Mouse (Mus musculus) hindbrain, embryonic 15.5 days (tissue): ENCODE data around the gene Abcg8. TPM values are rescaled to one million over a fixed set of nuclear protein-coding genes. Genes with fewer than 3 reads are reported as not detected.

Experiments
- ATAC-seq: fragments of 200-750 bp; cut with Nextera tagmentation; 2 replicates; pipeline ENCODE4 v1.8.0; 2017; ENCODE audit warnings: low read depth, moderate number of reproducible peaks, moderate TSS enrichment; ENCODE audit not compliant: low FRiP score
- H3K27ac ChIP-seq: fragments of 300-500 bp; sonication (generic); replicated peaks from 2 replicates; pipeline ENCODE4 v1.5.1; 2015; ENCODE audit warnings: mild to moderate bottlenecking, inconsistent platforms
- H3K27me3 ChIP-seq: fragments of 300-500 bp; sonication (generic); 2 replicates; pipeline ENCODE4 v1.6.1; 2015; ENCODE audit warnings: control low read depth, inconsistent platforms
- H3K36me3 ChIP-seq: fragments of 300-500 bp; sonication (generic); 2 replicates; pipeline ENCODE4 v1.6.1; 2015; ENCODE audit warnings: control low read depth, inconsistent platforms
- H3K4me1 ChIP-seq: fragments of 300-500 bp; sonication (generic); replicated peaks from 2 replicates; pipeline ENCODE4 v1.6.1; 2015; ENCODE audit warnings: control low read depth, inconsistent platforms
- H3K4me2 ChIP-seq: fragments of 300-500 bp; sonication (generic); 2 replicates; pipeline ENCODE4 v1.6.1; 2015; ENCODE audit warnings: moderate library complexity, mild to moderate bottlenecking, inconsistent platforms
- H3K4me3 ChIP-seq: fragments of 300-500 bp; sonication (generic); 2 replicates; pipeline ENCODE4 v1.5.1; 2015; ENCODE audit warnings: mild to moderate bottlenecking, inconsistent platforms
- H3K9ac ChIP-seq: fragments of 300-500 bp; sonication (generic); 2 replicates; pipeline ENCODE4 v1.6.1; 2015; ENCODE audit warnings: inconsistent platforms
- H3K9me3 ChIP-seq: fragments of 300-500 bp; sonication (generic); 2 replicates; pipeline ENCODE4 v1.6.1; 2016; ENCODE audit warnings: control low read depth, inconsistent platforms
- WGBS: fragments of 180-500 bp; shearing (Covaris S2); methylation state at CpG from one replicate; pipeline ENCODE4 v1.1.7; 2015; 5-methylcytosine and 5-hydroxymethylcytosine counted together
- polyA plus RNA-seq: library from polyadenylated mRNA; unstranded; fragments of >200 nt; fragmentation: Nextera tagmentation; extraction: Ambion mirVana; gene quantifications from 2 replicates; pipeline ENCODE4 v1.2.1, GENCODE M21; 2015

Gene Abcg8
- polyA plus RNA-seq, 1 experiment from 2014 or later: 0.13 TPM

DNA sequence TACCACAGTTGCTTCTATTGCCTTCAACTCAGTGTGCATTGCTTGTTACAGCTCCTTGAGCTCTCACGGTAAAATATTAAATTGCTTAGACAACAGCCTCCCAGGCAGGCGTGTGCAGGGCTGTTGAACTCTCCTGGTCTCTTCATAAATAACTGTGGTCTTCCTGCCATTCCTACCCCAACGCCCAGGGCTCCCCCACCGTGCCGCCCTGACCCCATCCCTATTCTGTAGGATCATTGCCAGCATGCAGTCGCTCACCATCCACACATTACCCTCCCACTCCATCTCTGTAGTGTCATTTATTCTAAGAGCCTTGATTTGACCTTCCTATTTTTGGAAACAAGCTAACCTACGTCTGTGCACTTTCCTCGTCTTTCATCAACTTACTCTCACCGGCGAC lies 11.0 kb upstream of the Abcg8 start:
- H3K27me3 ChIP-seq: no peaks in the 10 kb centered on the region
- no peak for ATAC-seq
- H3K4me3 ChIP-seq: no peak overlapping the region
- H3K9me3 ChIP-seq: no peaks in the 10 kb centered on the region
- 40% methylated on average over 10 of the region's 10 CpGs for WGBS
- H3K36me3 ChIP-seq: no peaks in the 10 kb centered on the region
- H3K27ac ChIP-seq: no peak overlapping the region
- H3K4me1 ChIP-seq: peaks cover 5% of the 10 kb centered on the region
- no peak overlapping the region for H3K4me2 ChIP-seq
- no peak overlapping the region for H3K9ac ChIP-seq

DNA sequence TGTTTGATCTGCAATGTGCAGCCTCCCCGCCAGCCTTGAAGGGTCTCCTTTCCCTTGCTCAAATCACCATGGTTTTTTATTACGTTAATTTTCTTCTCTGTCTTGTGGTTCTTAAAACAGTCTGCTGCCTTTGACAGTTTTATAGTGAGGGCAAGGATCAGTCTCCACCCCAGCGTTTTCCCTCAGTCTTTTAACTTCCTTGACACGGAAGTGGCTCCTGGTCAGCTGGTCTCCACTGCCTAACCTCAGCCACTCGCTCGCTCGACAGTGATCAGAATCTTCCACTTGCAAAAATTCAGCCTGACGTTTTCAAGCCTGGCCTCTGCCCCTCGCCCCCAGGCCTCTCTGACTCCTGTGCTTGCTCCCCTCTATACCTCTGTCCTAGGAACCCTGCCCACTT lies 10.4 kb upstream of the Abcg8 start:
- H3K9me3 ChIP-seq: no peaks in the 10 kb centered on the region
- no peak overlapping the region for H3K9ac ChIP-seq
- H3K4me3 ChIP-seq: no peak overlapping the region
- WGBS: 38% methylated on average over 9 of the region's 9 CpGs
- no peaks in the 10 kb centered on the region for H3K36me3 ChIP-seq
- no peak for ATAC-seq
- no peak overlapping the region for H3K4me2 ChIP-seq
- no peak overlapping the region for H3K27ac ChIP-seq
- H3K4me1 ChIP-seq: peaks cover 5% of the 10 kb centered on the region
- H3K27me3 ChIP-seq: no peaks in the 10 kb centered on the region

DNA sequence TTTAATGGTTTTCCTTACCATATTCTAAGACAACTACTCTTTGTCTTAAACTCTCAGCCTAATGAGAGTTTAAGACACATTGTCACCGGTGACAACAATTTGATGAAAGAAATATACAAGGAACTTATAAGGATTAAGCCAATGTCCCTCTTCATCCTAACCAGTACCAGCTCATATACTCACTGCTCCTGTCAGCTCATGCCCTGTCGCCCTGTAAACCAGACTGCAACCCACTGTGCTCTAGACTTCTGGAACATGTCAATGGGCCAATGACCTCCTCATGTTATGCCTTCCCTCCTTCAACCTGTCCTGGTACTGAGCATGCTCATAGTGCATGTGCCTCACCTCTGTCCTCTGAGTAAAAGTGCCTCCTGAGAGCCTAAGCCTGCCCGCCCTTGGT lies 8.3 kb upstream of the Abcg8 start:
- no peak overlapping the region for H3K9ac ChIP-seq
- H3K4me2 ChIP-seq: no peak overlapping the region
- no peak overlapping the region for H3K27ac ChIP-seq
- peaks cover 5% of the 10 kb centered on the region for H3K4me1 ChIP-seq
- WGBS: 95% methylated on average over 3 of the region's 3 CpGs
- H3K36me3 ChIP-seq: no peaks in the 10 kb centered on the region
- H3K4me3 ChIP-seq: no peak overlapping the region
- no peaks in the 10 kb centered on the region for H3K9me3 ChIP-seq
- no peak for ATAC-seq
- H3K27me3 ChIP-seq: no peaks in the 10 kb centered on the region

DNA sequence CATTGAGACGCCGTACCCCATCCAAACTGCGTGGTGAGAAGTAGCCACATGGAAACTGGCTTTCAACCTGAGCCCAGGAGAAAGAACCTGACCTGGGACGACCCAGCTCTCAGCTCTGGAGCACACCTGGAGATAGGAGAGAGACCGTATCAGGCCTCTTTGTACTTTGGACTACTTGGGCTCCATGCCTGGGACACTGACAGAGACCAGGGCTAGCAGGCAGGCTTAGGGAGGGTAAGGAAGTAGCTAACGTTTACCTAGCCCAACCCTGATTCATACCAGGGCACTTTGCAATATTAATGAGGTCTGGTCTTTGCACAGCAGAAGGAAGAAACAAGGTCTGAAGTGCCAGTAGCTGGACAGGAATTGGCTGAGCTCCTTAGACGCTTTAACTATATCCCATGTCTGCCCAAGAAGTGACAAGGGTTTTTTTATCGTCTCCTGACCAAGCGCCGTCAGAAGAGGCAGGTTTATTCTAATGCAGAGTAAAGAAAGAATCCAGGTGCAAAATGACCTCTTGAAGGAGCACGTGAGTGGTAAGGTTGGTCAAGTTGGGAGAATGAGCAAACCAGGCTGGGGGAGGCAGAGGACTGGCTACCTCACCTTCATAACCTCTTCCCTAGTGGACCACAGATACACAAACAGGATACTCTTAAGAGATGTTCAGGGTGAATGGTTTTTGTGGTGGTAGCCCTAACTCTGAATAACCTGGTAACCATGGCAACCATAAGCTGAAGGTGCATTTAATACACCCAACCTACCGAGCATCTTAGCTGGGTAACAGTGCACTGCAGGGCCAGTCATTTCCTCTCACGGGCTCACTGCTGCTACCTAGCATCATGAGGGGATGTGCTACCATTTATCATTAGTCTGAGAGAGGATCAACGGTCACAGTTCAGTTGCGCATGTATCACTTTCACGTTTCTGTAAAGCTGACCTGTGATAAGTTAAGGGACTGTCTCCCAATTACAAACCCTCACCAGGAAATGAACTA lies 3.4 kb upstream of the Abcg8 start:
- H3K4me3 ChIP-seq: no peak overlapping the region
- peaks cover 6% of the 10 kb centered on the region; the same call in 1 of the 2 replicates for H3K27me3 ChIP-seq
- no peak overlapping the region for H3K27ac ChIP-seq
- no peaks in the 10 kb centered on the region for H3K9me3 ChIP-seq
- no peak for ATAC-seq
- H3K4me2 ChIP-seq: no peak overlapping the region
- H3K4me1 ChIP-seq: peaks cover 7% of the 10 kb centered on the region; the same call in 1 of the 2 replicates
- no peaks in the 10 kb centered on the region for H3K36me3 ChIP-seq
- no peak overlapping the region for H3K9ac ChIP-seq
- WGBS: 77% methylated on average over 16 of the region's 16 CpGs

DNA sequence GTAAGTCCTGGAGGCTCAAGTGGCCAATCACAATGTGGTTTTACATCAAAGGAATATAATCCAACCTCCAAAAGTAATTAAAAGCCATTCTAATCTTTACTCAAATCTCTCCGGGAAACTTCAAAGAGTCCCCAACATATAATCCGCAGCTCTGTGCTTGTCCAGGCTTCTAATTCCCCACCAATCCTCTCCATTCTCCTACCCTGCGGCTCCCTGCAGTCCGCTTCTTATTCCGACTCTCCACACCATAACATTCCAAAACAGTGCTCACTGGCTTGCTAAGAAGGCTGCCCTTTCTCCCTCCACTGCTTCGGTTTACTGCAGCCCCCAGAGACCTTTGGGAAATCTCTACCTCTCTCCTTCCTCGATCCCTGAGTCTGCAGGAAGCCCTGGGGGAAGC lies 2.1 kb upstream of the Abcg8 start:
- no peaks in the 10 kb centered on the region for H3K36me3 ChIP-seq
- no peak for ATAC-seq
- H3K4me2 ChIP-seq: no peak overlapping the region
- peaks cover 7% of the 10 kb centered on the region; the same call in 1 of the 2 replicates for H3K4me1 ChIP-seq
- 51% methylated on average over 7 of the region's 7 CpGs for WGBS
- H3K27ac ChIP-seq: no peak overlapping the region
- no peak overlapping the region for H3K4me3 ChIP-seq
- H3K9me3 ChIP-seq: no peaks in the 10 kb centered on the region
- H3K9ac ChIP-seq: no peak overlapping the region
- peaks cover 6% of the 10 kb centered on the region; the same call in 1 of the 2 replicates for H3K27me3 ChIP-seq

DNA sequence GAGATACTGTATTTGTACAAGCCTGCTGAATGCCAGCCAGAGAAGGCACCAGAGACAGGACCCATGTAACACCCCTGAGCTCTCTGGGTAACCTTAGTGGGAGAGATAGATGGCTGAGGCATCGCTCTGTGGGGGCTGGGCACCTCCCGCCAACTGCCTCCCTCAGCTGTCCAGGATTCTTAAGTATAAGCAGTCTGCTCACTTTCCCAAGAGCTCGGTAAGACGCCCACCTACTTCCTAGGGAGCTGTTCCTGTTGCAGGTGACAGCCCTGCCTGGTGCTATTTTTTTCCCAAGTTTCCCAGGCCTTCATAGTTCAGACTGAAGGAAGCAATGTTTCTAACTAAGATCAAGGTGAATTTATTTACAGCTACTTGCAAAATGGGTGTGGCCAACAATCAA lies 898 bp upstream of the Abcg8 start:
- 83% methylated on average over 4 of the region's 4 CpGs for whole genome bisulfite sequencing

DNA sequence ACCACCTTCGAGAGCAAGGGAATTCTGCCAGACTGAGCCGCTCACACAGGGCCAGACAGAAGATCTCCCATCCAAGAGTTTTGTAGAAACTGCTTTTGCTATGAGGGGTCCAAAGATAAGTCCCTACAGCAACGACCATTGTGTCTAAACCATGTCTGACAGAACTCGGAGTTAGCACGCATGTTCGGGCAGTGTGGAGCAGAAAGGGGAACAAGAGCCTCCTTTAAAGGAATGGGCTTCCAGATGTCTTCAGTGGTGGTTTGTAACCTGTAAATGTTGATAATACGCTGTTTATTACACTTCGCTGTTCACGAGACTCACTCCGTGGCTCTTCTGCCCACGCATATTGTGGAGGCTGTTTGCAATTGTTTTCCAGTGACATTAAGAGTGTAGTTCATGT lies 1.5 kb downstream of the Abcg8 start:
- no peak overlapping the region for H3K9ac ChIP-seq
- no peak overlapping the region for H3K27ac ChIP-seq
- 90% methylated on average over 11 of the region's 11 CpGs for WGBS
- H3K9me3 ChIP-seq: no peaks in the 10 kb centered on the region
- no peaks in the 10 kb centered on the region for H3K36me3 ChIP-seq
- peaks cover 7% of the 10 kb centered on the region; the same call in 1 of the 2 replicates for H3K4me1 ChIP-seq
- no peak overlapping the region for H3K4me2 ChIP-seq
- ATAC-seq: no peak
- peaks cover 6% of the 10 kb centered on the region; the same call in 1 of the 2 replicates for H3K27me3 ChIP-seq
- no peak overlapping the region for H3K4me3 ChIP-seq

More for the DNA sequence above, 898 bp upstream of the Abcg8 start:
- Histone ChIP-seq H3K27ac (no peak overlapping the region), H3K4me1 (peaks cover 7% of the 10 kb centered on the region; the same call in 1 of the 2 replicates), H3K9me3 (no peaks in the 10 kb centered on the region), H3K36me3 (no peaks in the 10 kb centered on the region), H3K4me3 (no peak overlapping the region), H3K4me2 (peak overlapping the region; percentile 58; the same call in 1 of the 2 replicates), H3K9ac (no peak overlapping the region), H3K27me3 (peaks cover 6% of the 10 kb centered on the region; the same call in 1 of the 2 replicates)
- no peak for ATAC-seq

DNA sequence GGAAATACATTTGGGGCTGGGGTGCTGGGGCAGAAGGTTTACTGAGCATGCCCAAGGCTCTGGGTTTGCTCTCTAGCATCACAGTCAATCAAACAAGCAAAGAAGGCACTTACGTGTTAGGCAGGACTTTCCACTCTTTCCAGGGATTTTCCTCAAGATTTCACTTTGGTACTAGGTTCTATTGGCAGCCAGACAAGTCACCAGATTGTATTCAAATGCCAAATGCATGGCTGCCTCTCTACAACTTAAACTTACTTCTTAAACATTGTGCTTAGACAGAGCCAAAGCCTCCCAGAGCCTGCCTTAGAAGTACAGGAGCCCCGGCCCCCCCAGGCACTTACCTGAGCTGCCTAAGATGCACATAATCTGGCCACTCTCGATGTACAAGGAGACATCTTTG lies 5.6 kb downstream of the Abcg8 start:
- ATAC-seq: no peak
- Histone ChIP-seq H3K36me3 (no peaks in the 10 kb centered on the region), H3K9me3 (no peaks in the 10 kb centered on the region), H3K4me3 (no peak overlapping the region), H3K9ac (no peak overlapping the region), H3K27ac (no peak overlapping the region), H3K4me2 (no peak overlapping the region), H3K27me3 (no peaks in the 10 kb centered on the region), H3K4me1 (no peaks in the 10 kb centered on the region)
- 74% methylated on average over 3 of the region's 3 CpGs for WGBS

DNA sequence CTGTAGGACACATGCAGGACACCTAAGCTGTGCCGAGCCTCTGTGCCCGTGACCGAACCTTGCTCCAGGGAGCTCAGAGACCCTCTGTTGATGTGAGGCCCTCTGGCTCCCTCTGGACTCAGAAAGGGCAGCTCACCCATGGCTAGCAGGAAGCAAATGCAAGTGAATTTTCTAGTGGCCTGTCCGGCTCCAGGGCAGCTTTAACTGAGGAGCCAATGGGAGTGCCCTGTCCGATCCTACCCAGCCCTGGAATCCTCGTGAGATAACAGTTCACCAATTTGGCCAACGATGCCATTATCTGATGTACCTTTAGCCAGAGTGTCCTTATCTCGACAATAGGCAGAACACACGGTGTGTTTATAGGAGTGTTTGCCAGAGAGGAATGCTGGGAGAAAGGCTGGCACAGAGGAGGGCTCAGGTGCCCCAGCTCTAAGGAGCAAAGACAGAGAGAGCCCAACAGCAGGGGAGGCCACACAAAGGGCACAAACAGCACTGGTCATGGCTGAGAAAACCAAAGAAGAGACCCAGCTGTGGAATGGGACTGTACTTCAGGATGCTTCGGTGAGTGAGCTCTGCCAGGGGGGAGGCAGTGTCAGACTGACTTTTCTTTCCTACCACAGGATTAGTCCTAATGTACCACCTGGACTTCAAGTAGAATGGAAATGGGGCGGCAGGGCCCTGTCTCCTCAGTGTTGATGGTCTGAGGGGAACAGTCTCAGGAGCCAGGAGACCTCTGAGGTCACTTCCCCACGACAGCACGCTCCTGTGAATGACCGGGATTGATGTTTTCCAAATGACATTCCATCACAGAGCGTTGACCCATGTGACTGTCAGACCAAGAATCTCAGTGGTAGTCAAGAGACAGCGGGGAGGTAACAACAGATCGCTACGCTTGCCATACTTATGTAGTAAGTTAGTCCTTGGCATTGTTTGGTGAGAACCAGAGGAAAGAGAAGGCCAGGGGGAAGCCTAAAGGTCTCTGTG lies 6.9 kb downstream of the Abcg8 start, which contains the start of gene Abcg5:
Abcg5 (minus strand) TSS at position 278 of the 984 bp plus-strand sequence.
- Histone ChIP-seq H3K27me3 (no peaks in the 10 kb centered on the region), H3K9me3 (no peaks in the 10 kb centered on the region), H3K9ac (no peak within 1 kb of the TSS), H3K36me3 (no peaks in the 10 kb centered on the region), H3K4me2 (no peak within 1 kb of the TSS), H3K4me3 (no peak within 1 kb of the TSS), H3K27ac (no peak within 1 kb of the TSS), H3K4me1 (no peaks in the 10 kb centered on the region)
- no peak for ATAC-seq
- 78% methylated on average over 18 of the region's 18 CpGs for WGBS

DNA sequence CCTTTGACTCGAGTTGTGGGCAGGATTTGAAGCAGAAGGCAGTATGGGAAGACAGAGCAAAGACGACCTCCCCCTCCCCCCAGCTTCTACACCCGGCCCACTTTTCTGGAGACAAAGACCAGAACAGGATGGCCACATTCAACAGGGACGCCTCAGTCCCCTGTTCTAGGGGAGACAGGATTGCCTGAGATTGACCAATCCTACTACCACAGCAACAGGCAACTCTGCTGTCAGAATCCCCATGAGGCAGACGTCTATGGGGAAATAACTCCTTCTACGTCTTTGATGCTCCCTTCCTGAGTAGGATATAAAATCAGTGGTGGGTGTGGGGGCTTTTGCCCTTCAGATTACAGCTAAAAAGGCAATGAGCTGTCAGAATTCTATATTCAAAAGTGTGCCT lies 8.2 kb downstream of the Abcg8 start:
- no peak overlapping the region for H3K9ac ChIP-seq
- no peaks in the 10 kb centered on the region for H3K9me3 ChIP-seq
- H3K4me2 ChIP-seq: no peak overlapping the region
- ATAC-seq: no peak
- H3K27me3 ChIP-seq: no peaks in the 10 kb centered on the region
- no peaks in the 10 kb centered on the region for H3K4me1 ChIP-seq
- H3K27ac ChIP-seq: no peak overlapping the region
- no peaks in the 10 kb centered on the region for H3K36me3 ChIP-seq
- no peak overlapping the region for H3K4me3 ChIP-seq
- 45% methylated on average over 6 of the region's 6 CpGs for WGBS

DNA sequence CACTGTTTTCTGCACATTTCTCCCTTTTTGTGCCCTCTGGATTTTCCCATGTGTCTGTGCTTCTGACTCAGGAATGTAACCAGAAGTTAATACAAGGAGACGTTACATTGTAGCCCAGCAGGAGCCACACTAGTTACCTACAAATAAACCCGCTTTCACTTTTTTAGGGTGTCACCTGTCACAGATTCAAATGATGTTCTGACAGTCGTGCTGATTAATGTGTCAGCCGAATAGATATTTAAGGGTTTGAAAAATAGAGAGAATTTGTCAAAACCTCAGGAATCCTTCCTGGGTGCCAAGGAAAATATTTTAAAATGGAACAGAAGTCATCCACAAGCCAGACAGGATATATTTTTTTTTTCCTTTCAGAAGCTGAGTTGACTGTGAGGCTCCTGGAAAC lies 9.2 kb downstream of the Abcg8 start:
- H3K27ac ChIP-seq: no peak overlapping the region
- H3K9ac ChIP-seq: no peak overlapping the region
- no peaks in the 10 kb centered on the region for H3K4me1 ChIP-seq
- no peak overlapping the region for H3K4me2 ChIP-seq
- no peaks in the 10 kb centered on the region for H3K27me3 ChIP-seq
- no peaks in the 10 kb centered on the region for H3K36me3 ChIP-seq
- no peak overlapping the region for H3K4me3 ChIP-seq
- H3K9me3 ChIP-seq: no peaks in the 10 kb centered on the region
- no peak for ATAC-seq
- WGBS: 79% methylated on average over 4 of the region's 4 CpGs
